Mouse (Mus musculus) E14TG2a.4 (cell line): ENCODE measurements at regions not wholly inside any gene's neighbourhood (a gene's known extent, or its start where the extent isn't known, plus 50 kb on each side); places are given as distances from the start of the nearest gene placed in this dataset.

ENCODE experiments used
- CTCF ChIP-seq: conservative IDR thresholded peaks from 2 replicates; pipeline ENCODE4 v1.5.1; 2014; ENCODE audit warnings: low read length
- NANOG ChIP-seq: IDR thresholded peaks from 2 replicates; pipeline ENCODE4 v1.6.1; 2014; ENCODE audit warnings: borderline replicate concordance, low read length, mixed read lengths
- POU5F1 ChIP-seq: IDR thresholded peaks from 2 replicates; pipeline ENCODE4 v1.6.1; 2014; ENCODE audit warnings: low read length, borderline replicate concordance

GRCm38 (mm10) chr15:62178568-62178967 lies 1255.8 kb upstream of the A1bg start:
- TF ChIP-seq CTCF = no peak
- no peak for TF ChIP-seq NANOG
- TF ChIP-seq POU5F1 = no peak
